In genomic region chr2:84915330-84915729, GRCm38 (mm10) we compare ENCODE assay signal across 17 mouse cellular contexts. TPM values are rescaled to one million over a fixed set of nuclear protein-coding genes. Genes with fewer than 3 reads are reported as not detected.
DNase-seq lines count a peak whose midpoint lies in the region; ATAC-seq and TF ChIP-seq lines count a peak whose summit lies in the region.
"Had no signal": no experiment of that assay in that cellular context is flagged by ENCODE, and none has a peak within 500 bp of the region (broad histone marks: within the 10 kb centered on the region; RNA-seq: fewer than 3 reads in every experiment).

No protein-coding gene starts in this region.

- WGBS in liver, adult 2 months, result 69% methylated on average over 3 of the region's 3 CpGs
- 68% methylated on average over 3 of the region's 3 CpGs for WGBS in heart, postnatal 0 days
- 67% methylated on average over 3 of the region's 3 CpGs for WGBS in stomach, postnatal 0 days
- 77% methylated on average over 3 of the region's 3 CpGs for WGBS in midbrain, embryonic 11.5 days

- no peak overlapping the region for H3K4me3 ChIP-seq in liver, adult 2 months (ENCODE audit: insufficient read depth, low read depth, low read length)
- no peak overlapping the region for H3K4me3 ChIP-seq in heart, postnatal 0 days (ENCODE audit: low read depth, low read length)
- H3K4me3 ChIP-seq in stomach, postnatal 0 days (ENCODE audit: low read depth, low read length), result no peak overlapping the region
- no peak overlapping the region for H3K4me3 ChIP-seq in midbrain, embryonic 11.5 days (ENCODE audit: low read depth, low read length)
- H3K4me3 ChIP-seq: embryonic facial prominence, embryonic 12.5 days; forebrain, embryonic 12.5 days had no signal

- no peak overlapping the region for H3K4me2 ChIP-seq in heart, postnatal 0 days (ENCODE audit: low read depth, low read length)
- H3K4me2 ChIP-seq in stomach, postnatal 0 days (replicated peaks; ENCODE audit: low read depth), result no peak overlapping the region
- H3K4me2 ChIP-seq in midbrain, embryonic 11.5 days, result no peak overlapping the region
- H3K4me2 ChIP-seq: embryonic facial prominence, embryonic 12.5 days; forebrain, embryonic 12.5 days had no signal

- H3K79me2 ChIP-seq in liver, adult 2 months (ENCODE audit: control insufficient read depth, insufficient read depth, low read length), result no peaks in the 10 kb centered on the region

- peak overlapping the region; percentile 4 for H3K27ac ChIP-seq in liver, adult 2 months (replicated peaks; ENCODE audit: insufficient read depth, low read depth, low read length)
- peak overlapping the region; percentile 83 for H3K27ac ChIP-seq in heart, postnatal 0 days (ENCODE audit: low read depth)
- 0 out of 2 replicates have a peak overlapping the region, but pooled peaks have one; percentile 6 for H3K27ac ChIP-seq in stomach, postnatal 0 days (replicated peaks)
- no peak overlapping the region for H3K27ac ChIP-seq in midbrain, embryonic 11.5 days (ENCODE audit: low read depth, low read length)
- H3K27ac ChIP-seq: embryonic facial prominence, embryonic 12.5 days; forebrain, embryonic 12.5 days; macrophage had no signal

- no peaks in the 10 kb centered on the region for H3K9me3 ChIP-seq in heart, postnatal 0 days (replicated peaks; ENCODE audit: control insufficient read depth, low read length)
- H3K9me3 ChIP-seq in stomach, postnatal 0 days (ENCODE audit: control insufficient read depth, low read length), result no peaks in the 10 kb centered on the region
- H3K9me3 ChIP-seq in midbrain, embryonic 11.5 days (ENCODE audit: control insufficient read depth, low read length), result no peaks in the 10 kb centered on the region
- H3K9me3 ChIP-seq: embryonic facial prominence, embryonic 12.5 days; forebrain, embryonic 12.5 days had no signal

- no peak for DNase-seq in liver, adult 2 months (ENCODE audit: extremely low read depth, low read depth, low spot score)
- DNase-seq in liver, result no peak
- no peak for DNase-seq in heart, postnatal 0 days (ENCODE audit: low spot score)
- peak; percentile 76 to 80 for DNase-seq in lung, adult 18-20 months
- no peak for DNase-seq in stomach, postnatal 0 days (ENCODE audit: low spot score)
- DNase-seq in midbrain, embryonic 11.5 days (ENCODE audit: low spot score, missing footprints), result no peak
- DNase-seq in layer of hippocampus, adult 9-10 months (ENCODE audit: low spot score), result no peak
- DNase-seq: cerebellum, postnatal 10 days; right cerebral cortex, postnatal 14 days had no signal

- TF ChIP-seq EP300 in heart, postnatal 0 days (IDR thresholded peaks at IDR 0.05; ENCODE audit: low read depth), result no peak
- TF ChIP-seq EP300 in stomach, postnatal 0 days (optimal IDR thresholded peaks at IDR 0.05), result no peak

- H3K27me3 ChIP-seq in liver, adult 2 months (ENCODE audit: control insufficient read depth, insufficient read depth, low read length), result no peaks in the 10 kb centered on the region
- H3K27me3 ChIP-seq in heart, postnatal 0 days (ENCODE audit: control insufficient read depth, insufficient read depth, low read length), result no peaks in the 10 kb centered on the region
- H3K27me3 ChIP-seq in stomach, postnatal 0 days (ENCODE audit: control insufficient read depth, insufficient read depth, low read length), result no peaks in the 10 kb centered on the region
- no peaks in the 10 kb centered on the region for H3K27me3 ChIP-seq in midbrain, embryonic 11.5 days (ENCODE audit: control insufficient read depth, insufficient read depth, low read length)
- H3K27me3 ChIP-seq: CH12.LX; embryonic facial prominence, embryonic 12.5 days; forebrain, embryonic 12.5 days; Patski had no signal

- no peak for TF ChIP-seq CTCF in liver, adult 2 months (IDR thresholded peaks at IDR 0.05; ENCODE audit: low read depth, low read length)
- no peak for TF ChIP-seq CTCF in heart, postnatal 0 days (IDR thresholded peaks at IDR 0.05; ENCODE audit: low read depth)
- no peak for TF ChIP-seq CTCF in stomach, postnatal 0 days (IDR thresholded peaks at IDR 0.05; ENCODE audit: low read depth)

- TF ChIP-seq POLR2A in liver, adult 2 months (IDR thresholded peaks at IDR 0.05; ENCODE audit: extremely low read depth, insufficient read depth, low read length), result no peak

- no peak for ATAC-seq in heart, postnatal 0 days (ENCODE audit: insufficient read depth, low read depth)
- ATAC-seq in stomach, postnatal 0 days (ENCODE audit: low FRiP score, low TSS enrichment), result no peak
- no peak for ATAC-seq in midbrain, embryonic 11.5 days (ENCODE audit: low FRiP score)
- ATAC-seq in activated CD4-positive, CD25-positive, alpha-beta regulatory T cell, adult 4 months, result no peak
- ATAC-seq: Patski had no signal

- no peaks in the 10 kb centered on the region for H3K36me3 ChIP-seq in liver, adult 2 months (ENCODE audit: control insufficient read depth, insufficient read depth, low read length)
- H3K36me3 ChIP-seq in heart, postnatal 0 days (replicated peaks; ENCODE audit: control insufficient read depth, insufficient read depth, low read length), result no peaks in the 10 kb centered on the region
- no peaks in the 10 kb centered on the region for H3K36me3 ChIP-seq in stomach, postnatal 0 days (ENCODE audit: control insufficient read depth, insufficient read depth, low read length)
- no peaks in the 10 kb centered on the region for H3K36me3 ChIP-seq in midbrain, embryonic 11.5 days (ENCODE audit: control insufficient read depth, insufficient read depth, low read length)
- H3K36me3 ChIP-seq: embryonic facial prominence, embryonic 12.5 days; forebrain, embryonic 12.5 days had no signal

- H3K9ac ChIP-seq in liver, adult 2 months (ENCODE audit: low read depth, low read length), result no peak overlapping the region
- H3K9ac ChIP-seq in heart, postnatal 0 days (replicated peaks; ENCODE audit: low read depth, low read length), result no peak overlapping the region
- H3K9ac ChIP-seq in stomach, postnatal 0 days (ENCODE audit: low read length), result no peak overlapping the region
- H3K9ac ChIP-seq in midbrain, embryonic 11.5 days (ENCODE audit: low read length), result no peak overlapping the region
- H3K9ac ChIP-seq: embryonic facial prominence, embryonic 12.5 days; forebrain, embryonic 12.5 days had no signal

- H3K4me1 ChIP-seq in liver, adult 2 months (ENCODE audit: control insufficient read depth, insufficient read depth, low read length), result peaks cover 4% of the 10 kb centered on the region; the same call in 1 of the 2 replicates
- peaks cover 18% of the 10 kb centered on the region for H3K4me1 ChIP-seq in heart, postnatal 0 days (ENCODE audit: control insufficient read depth, insufficient read depth)
- 0 out of 2 replicates have a peak, but pooled peaks cover 3% of the 10 kb centered on the region for H3K4me1 ChIP-seq in stomach, postnatal 0 days (replicated peaks; ENCODE audit: control insufficient read depth, insufficient read depth)
- H3K4me1 ChIP-seq in midbrain, embryonic 11.5 days (ENCODE audit: control insufficient read depth, insufficient read depth, low read length), result no peaks in the 10 kb centered on the region
- H3K4me1 ChIP-seq: embryonic facial prominence, embryonic 12.5 days; forebrain, embryonic 12.5 days had no signal

RNA-seq across cellular contexts. Expression of gene Slc43a3, which starts 21.0 kb away (rescaled TPM):
- 25.7 and 26.6 TPM in 2 replicates for total RNA-seq in liver, adult 2 months (2014; rRNA removed)
- 23.2 and 30.6 TPM in 2 replicates for polyA plus RNA-seq in liver, adult 2 months (2012; rRNA removed)
- 101 and 140 TPM in 2 replicates for total RNA-seq in heart, postnatal 0 days (2014; rRNA removed; ENCODE audit: low replicate concordance)
- polyA plus RNA-seq in heart, postnatal 0 days (2015; fragmentation: Nextera tagmentation; extraction: Ambion mirVana), result 43.0 and 43.5 TPM in 2 replicates
- 14.3 and 16.5 TPM in 2 replicates for polyA plus RNA-seq in stomach, postnatal 0 days (2015; fragmentation: Nextera tagmentation; extraction: Ambion mirVana)
- polyA plus RNA-seq in midbrain, embryonic 11.5 days (2014; fragmentation: Nextera tagmentation; extraction: Ambion mirVana), result 17.6 and 19.0 TPM in 2 replicates
- polyA plus RNA-seq in activated CD4-positive, CD25-positive, alpha-beta regulatory T cell, adult 4 months (2017; shearing (Covaris generic)), result 10 to 100 TPM; 15.5 to 15.6 TPM
- polyA plus RNA-seq: Patski had no signal

RNA-seq across cellular contexts. Expression of gene Rtn4rl2, which starts 28.8 kb away (rescaled TPM):
- total RNA-seq in liver, adult 2 months (2014; rRNA removed), result 0.13 TPM in 1 of 2 replicates, not detected in the other
- 0.29 and 0.50 TPM in 2 replicates for polyA plus RNA-seq in liver, adult 2 months (2012; rRNA removed)
- total RNA-seq in heart, postnatal 0 days (2014; rRNA removed; ENCODE audit: low replicate concordance), result 1.6 and 9.2 TPM in 2 replicates
- polyA plus RNA-seq in heart, postnatal 0 days (2015; fragmentation: Nextera tagmentation; extraction: Ambion mirVana), result 0.91 and 1.1 TPM in 2 replicates
- polyA plus RNA-seq in stomach, postnatal 0 days (2015; fragmentation: Nextera tagmentation; extraction: Ambion mirVana), result 0.41 and 0.53 TPM in 2 replicates
- 1.4 and 1.6 TPM in 2 replicates for polyA plus RNA-seq in midbrain, embryonic 11.5 days (2014; fragmentation: Nextera tagmentation; extraction: Ambion mirVana)
- polyA plus RNA-seq in activated CD4-positive, CD25-positive, alpha-beta regulatory T cell, adult 4 months (2017; shearing (Covaris generic)), result not detected
- total RNA-seq: CH12.LX; monocyte, adult 5-6 weeks; neutrophil, adult 5-6 weeks had no signal
- polyA plus RNA-seq: macrophage had no signal

Comparison
In these comparisons a context has a peak if more than half of its experiments do, and no peak if none do; other contexts are left out.
1. DNase-seq: peak in lung, adult 18-20 months (2 of 2); none in liver, adult 2 months (single experiment), liver (single experiment), heart, postnatal 0 days (single experiment), stomach, postnatal 0 days (single experiment), midbrain, embryonic 11.5 days (single experiment) and layer of hippocampus, adult 9-10 months (single experiment).